Mouse (Mus musculus): Measurements from ENCODE around the gene Zfp287. TPM values are rescaled to one million over a fixed set of nuclear protein-coding genes. Genes with fewer than 3 reads are reported as not detected.

Gene Zfp287
- total and polyA plus RNA-seq, 2 experiments from 2014 or later: 12.8 to 16.2 TPM

- Histone ChIP-seq H3K27me3 (ENCODE audit: insufficient read depth, low read length) (no peaks in the 10 kb centered on the region), H3K9ac (replicated peaks; ENCODE audit: low read length) (no peak overlapping the region), H3K9me3 (ENCODE audit: low read length) (no peaks in the 10 kb centered on the region), H3K27ac (no peak overlapping the region), H3K4me1 (ENCODE audit: insufficient read depth, low read length) (no peaks in the 10 kb centered on the region), H3K36me3 (ENCODE audit: insufficient read depth, low read length) (no peaks in the 10 kb centered on the region), H3K4me3 (ENCODE audit: low read length) (no peak overlapping the region), H3K4me2 (ENCODE audit: low read depth, low read length) (no peak overlapping the region)
- ATAC-seq (no peak; the same call in 1 of the 2 replicates), DNase-seq (ENCODE audit: low spot score) (peak; percentile 88)
- WGBS: 51% methylated on average over 5 of the region's 5 CpGs
- peak; percentile 92 for TF ChIP-seq CTCF (IDR thresholded peaks at IDR 0.05; ENCODE audit: low read depth)
Observed at GRCm38 (mm10) chr11:62744103-62744502, 12.4 kb upstream of the Zfp287 start.

GRCm38 (mm10) chr11:62742261-62742957, 10.7 kb upstream of the Zfp287 start:
- H3K36me3 ChIP-seq (ENCODE audit: insufficient read depth, low read length): no peaks in the 10 kb centered on the region
- no peak for TF ChIP-seq CTCF (IDR thresholded peaks at IDR 0.05; ENCODE audit: low read depth)
- no peak for DNase-seq (ENCODE audit: low spot score)
- no peaks in the 10 kb centered on the region for H3K27me3 ChIP-seq (ENCODE audit: insufficient read depth, low read length)
- no peaks in the 10 kb centered on the region for H3K4me1 ChIP-seq (ENCODE audit: insufficient read depth, low read length)
- H3K4me3 ChIP-seq (ENCODE audit: low read length): no peak overlapping the region
- H3K9me3 ChIP-seq (ENCODE audit: low read length): no peaks in the 10 kb centered on the region
- H3K9ac ChIP-seq (replicated peaks; ENCODE audit: low read length): no peak overlapping the region
- H3K27ac ChIP-seq: no peak overlapping the region
- H3K4me2 ChIP-seq (ENCODE audit: low read depth, low read length): no peak overlapping the region
- no peak for ATAC-seq
- WGBS: 76% methylated on average over 10 of the region's 10 CpGs

GRCm38 (mm10) chr11:62741186-62741585, 9.5 kb upstream of the Zfp287 start:
- no peak for DNase-seq (ENCODE audit: low spot score)
- Histone ChIP-seq H3K9me3 (ENCODE audit: low read length) (no peaks in the 10 kb centered on the region), H3K27ac (no peak overlapping the region), H3K4me2 (ENCODE audit: low read depth, low read length) (no peak overlapping the region), H3K4me3 (ENCODE audit: low read length) (no peak overlapping the region), H3K27me3 (ENCODE audit: insufficient read depth, low read length) (no peaks in the 10 kb centered on the region), H3K36me3 (ENCODE audit: insufficient read depth, low read length) (no peaks in the 10 kb centered on the region), H3K9ac (replicated peaks; ENCODE audit: low read length) (no peak overlapping the region), H3K4me1 (ENCODE audit: insufficient read depth, low read length) (no peaks in the 10 kb centered on the region)
- no peak for ATAC-seq
- WGBS: 100% methylated on average over 2 of the region's 2 CpGs
- TF ChIP-seq CTCF (IDR thresholded peaks at IDR 0.05; ENCODE audit: low read depth): no peak

GRCm38 (mm10) chr11:62732665-62733064, 960 bp upstream of the Zfp287 start:
- WGBS: 88% methylated on average over 3 of the region's 3 CpGs
- DNase-seq (ENCODE audit: low spot score): no peak
- Histone ChIP-seq H3K9ac (replicated peaks; ENCODE audit: low read length) (no peak overlapping the region), H3K36me3 (ENCODE audit: insufficient read depth, low read length) (peaks cover 12% of the 10 kb centered on the region; the same call in 1 of the 2 replicates), H3K4me2 (ENCODE audit: low read depth, low read length) (no peak overlapping the region), H3K4me3 (ENCODE audit: low read length) (no peak overlapping the region), H3K27me3 (ENCODE audit: insufficient read depth, low read length) (no peaks in the 10 kb centered on the region), H3K9me3 (ENCODE audit: low read length) (no peaks in the 10 kb centered on the region), H3K4me1 (ENCODE audit: insufficient read depth, low read length) (no peaks in the 10 kb centered on the region), H3K27ac (no peak overlapping the region)
- TF ChIP-seq CTCF (IDR thresholded peaks at IDR 0.05; ENCODE audit: low read depth): no peak
- ATAC-seq: no peak

GRCm38 (mm10) chr11:62732022-62732387, 300 bp upstream of the Zfp287 start:
- Histone ChIP-seq H3K27me3 (ENCODE audit: insufficient read depth, low read length) (no peaks in the 10 kb centered on the region), H3K4me3 (ENCODE audit: low read length) (peak overlapping the region; percentile 51), H3K9me3 (ENCODE audit: low read length) (no peaks in the 10 kb centered on the region), H3K4me2 (ENCODE audit: low read depth, low read length) (peak overlapping the region; percentile 59), H3K9ac (replicated peaks; ENCODE audit: low read length) (peak overlapping the region; percentile 52), H3K36me3 (ENCODE audit: insufficient read depth, low read length) (peaks cover 19% of the 10 kb centered on the region; the same call in 1 of the 2 replicates), H3K27ac (peak overlapping the region; percentile 82), H3K4me1 (ENCODE audit: insufficient read depth, low read length) (no peaks in the 10 kb centered on the region)
- DNase-seq (ENCODE audit: low spot score) (no peak), ATAC-seq (peak; percentile 36)
- 5% methylated on average over 5 of the region's 5 CpGs for WGBS
- TF ChIP-seq CTCF (IDR thresholded peaks at IDR 0.05; ENCODE audit: low read depth): no peak

GRCm38 (mm10) chr11:62728276-62728675, 3.4 kb downstream of the Zfp287 start:
- Histone ChIP-seq H3K9me3 (ENCODE audit: low read length) (no peaks in the 10 kb centered on the region), H3K4me2 (ENCODE audit: low read depth, low read length) (no peak overlapping the region), H3K4me3 (ENCODE audit: low read length) (no peak overlapping the region), H3K9ac (replicated peaks; ENCODE audit: low read length) (no peak overlapping the region), H3K27ac (no peak overlapping the region), H3K27me3 (ENCODE audit: insufficient read depth, low read length) (no peaks in the 10 kb centered on the region), H3K36me3 (ENCODE audit: insufficient read depth, low read length) (peaks cover 43% of the 10 kb centered on the region; the same call in 1 of the 2 replicates), H3K4me1 (ENCODE audit: insufficient read depth, low read length) (no peaks in the 10 kb centered on the region)
- 94% methylated on average over 8 of the region's 8 CpGs for WGBS
- no peak for ATAC-seq
- DNase-seq (ENCODE audit: low spot score): no peak
- TF ChIP-seq CTCF (IDR thresholded peaks at IDR 0.05; ENCODE audit: low read depth): no peak

GRCm38 (mm10) chr11:62710657-62711056, 21.0 kb downstream of the Zfp287 start:
- Histone ChIP-seq H3K27ac (no peak overlapping the region), H3K4me1 (ENCODE audit: insufficient read depth, low read length) (no peaks in the 10 kb centered on the region), H3K4me2 (ENCODE audit: low read depth, low read length) (no peak overlapping the region), H3K9me3 (ENCODE audit: low read length) (no peaks in the 10 kb centered on the region), H3K4me3 (ENCODE audit: low read length) (no peak overlapping the region), H3K27me3 (ENCODE audit: insufficient read depth, low read length) (no peaks in the 10 kb centered on the region), H3K9ac (replicated peaks; ENCODE audit: low read length) (no peak overlapping the region), H3K36me3 (ENCODE audit: insufficient read depth, low read length) (peaks cover 39% of the 10 kb centered on the region)
- DNase-seq (ENCODE audit: low spot score) (no peak), ATAC-seq (no peak)
- TF ChIP-seq CTCF (IDR thresholded peaks at IDR 0.05; ENCODE audit: low read depth): no peak
- WGBS: 80% methylated on average over 5 of the region's 5 CpGs

All from hindbrain, postnatal 0 days (tissue).